Mouse (Mus musculus): ENCODE data around the gene Lrp1. TPM values are rescaled to one million over a fixed set of nuclear protein-coding genes. Genes with fewer than 3 reads are reported as not detected.
A peak's percentile ranks its signal among the peaks of the same experiment; 100 is the strongest.

The Lrp1 gene
- polyA plus RNA-seq, 1 experiment from 2014 or later, result 51.8 TPM

- H3K27ac ChIP-seq, result peak overlapping the region; percentile 75
- H3K4me3 ChIP-seq, result peak overlapping the region; percentile 49; the same call in 1 of the 2 replicates
- peaks cover 36% of the 10 kb centered on the region for H3K36me3 ChIP-seq
- no peak for DNase-seq (ENCODE audit: low spot score)
- 36% methylated on average over 9 of the region's 9 CpGs for WGBS
- peaks cover 76% of the 10 kb centered on the region for H3K4me1 ChIP-seq
- peaks cover 87% of the 10 kb centered on the region for H3K27me3 ChIP-seq (ENCODE audit: insufficient read depth, poor library complexity, severe bottlenecking)
- no peaks in the 10 kb centered on the region for H3K9me3 ChIP-seq
Observed at GRCm38 (mm10) chr10:127515271-127515982, 105.5 kb downstream of the Lrp1 start.

- peak within 1 kb of the TSS; percentile 75 for H3K27ac ChIP-seq
Observed at GRCm38 (mm10) chr10:127514764-127515163, 106.2 kb downstream of the Lrp1 start, which contains the start of gene Ndufa4l2. Gene Ndufa4l2 (plus strand): TSS chr10:127514967.

GRCm38 (mm10) chr10:127514111-127514698 lies 106.7 kb downstream of the Lrp1 start:
- Histone ChIP-seq H3K27me3 (ENCODE audit: insufficient read depth, poor library complexity, severe bottlenecking) (peaks cover 97% of the 10 kb centered on the region), H3K36me3 (peaks cover 24% of the 10 kb centered on the region), H3K4me3 (peak overlapping the region; percentile 63), H3K27ac (no peak overlapping the region), H3K9me3 (no peaks in the 10 kb centered on the region), H3K4me1 (peaks cover 85% of the 10 kb centered on the region)
- DNase-seq (ENCODE audit: low spot score), result no peak
- 8% methylated on average over 13 of the region's 13 CpGs for WGBS

More at GRCm38 (mm10) chr10:127514764-127515163, 106.2 kb downstream of the Lrp1 start, which contains the start of gene Ndufa4l2:
- Histone ChIP-seq H3K4me3 (peak within 1 kb of the TSS; percentile 63), H3K36me3 (peaks cover 30% of the 10 kb centered on the region), H3K27me3 (ENCODE audit: insufficient read depth, poor library complexity, severe bottlenecking) (peaks cover 94% of the 10 kb centered on the region), H3K9me3 (no peaks in the 10 kb centered on the region), H3K4me1 (peaks cover 79% of the 10 kb centered on the region)
- no peak for DNase-seq (ENCODE audit: low spot score)
- WGBS, result 7% methylated on average over 6 of the region's 6 CpGs

- no peak for DNase-seq (ENCODE audit: low spot score)
- peaks cover 18% of the 10 kb centered on the region for H3K36me3 ChIP-seq
- H3K9me3 ChIP-seq, result no peaks in the 10 kb centered on the region
- H3K27ac ChIP-seq, result peak overlapping the region; percentile 49; the same call in 1 of the 2 replicates
- H3K27me3 ChIP-seq (ENCODE audit: insufficient read depth, poor library complexity, severe bottlenecking), result peaks cover 96% of the 10 kb centered on the region
- peak overlapping the region; percentile 63 for H3K4me3 ChIP-seq
- 1% methylated on average over 16 of the region's 16 CpGs for WGBS
- peaks cover 91% of the 10 kb centered on the region for H3K4me1 ChIP-seq
Observed at GRCm38 (mm10) chr10:127513501-127514091, 107.4 kb downstream of the Lrp1 start.

GRCm38 (mm10) chr10:127512813-127513212 lies 108.1 kb downstream of the Lrp1 start:
- under 1% methylated on average over 27 of the region's 27 CpGs for WGBS
- Histone ChIP-seq H3K4me3 (peak overlapping the region; percentile 63), H3K9me3 (no peaks in the 10 kb centered on the region), H3K36me3 (peaks cover 10% of the 10 kb centered on the region), H3K27me3 (ENCODE audit: insufficient read depth, poor library complexity, severe bottlenecking) (peaks cover 95% of the 10 kb centered on the region), H3K4me1 (peaks cover 97% of the 10 kb centered on the region), H3K27ac (peak overlapping the region; percentile 49)
- peak; percentile 96 for DNase-seq (ENCODE audit: low spot score)

GRCm38 (mm10) chr10:127512307-127512666 lies 108.7 kb downstream of the Lrp1 start:
- peaks cover 8% of the 10 kb centered on the region for H3K36me3 ChIP-seq
- H3K9me3 ChIP-seq, result no peaks in the 10 kb centered on the region
- H3K4me1 ChIP-seq, result peaks cover 95% of the 10 kb centered on the region
- 1% methylated on average over 7 of the region's 7 CpGs for WGBS
- H3K27me3 ChIP-seq (ENCODE audit: insufficient read depth, poor library complexity, severe bottlenecking), result peaks cover 95% of the 10 kb centered on the region
- no peak for DNase-seq (ENCODE audit: low spot score)
- peak overlapping the region; percentile 70 for H3K27ac ChIP-seq
- peak overlapping the region; percentile 63 for H3K4me3 ChIP-seq

GRCm38 (mm10) chr10:127511634-127512306 lies 109.2 kb downstream of the Lrp1 start:
- Histone ChIP-seq H3K4me3 (peak overlapping the region; percentile 63), H3K27ac (peak overlapping the region; percentile 70), H3K36me3 (peaks cover 3% of the 10 kb centered on the region; the same call in 1 of the 2 replicates), H3K4me1 (peaks cover 89% of the 10 kb centered on the region), H3K27me3 (ENCODE audit: insufficient read depth, poor library complexity, severe bottlenecking) (peaks cover 95% of the 10 kb centered on the region), H3K9me3 (no peaks in the 10 kb centered on the region)
- no peak for DNase-seq (ENCODE audit: low spot score)
- under 1% methylated on average over 43 of the region's 46 CpGs for WGBS

GRCm38 (mm10) chr10:127510895-127511617 lies 109.9 kb downstream of the Lrp1 start:
- no peak for DNase-seq (ENCODE audit: low spot score)
- 5% methylated on average over 11 of the region's 11 CpGs for WGBS
- Histone ChIP-seq H3K36me3 (peaks cover 5% of the 10 kb centered on the region; the same call in 1 of the 2 replicates), H3K4me3 (peak overlapping the region; percentile 63), H3K4me1 (peaks cover 82% of the 10 kb centered on the region), H3K27me3 (ENCODE audit: insufficient read depth, poor library complexity, severe bottlenecking) (peaks cover 96% of the 10 kb centered on the region), H3K27ac (no peak overlapping the region), H3K9me3 (no peaks in the 10 kb centered on the region)

GRCm38 (mm10) chr10:127509837-127510701 lies 110.9 kb downstream of the Lrp1 start:
- DNase-seq (ENCODE audit: low spot score), result no peak
- H3K27me3 ChIP-seq (ENCODE audit: insufficient read depth, poor library complexity, severe bottlenecking), result peaks cover 93% of the 10 kb centered on the region
- peak overlapping the region; percentile 58 for H3K4me3 ChIP-seq

GRCm38 (mm10) chr10:127509051-127509836 lies 111.7 kb downstream of the Lrp1 start:
- under 1% methylated on average over 35 of the region's 35 CpGs for WGBS
- no peaks in the 10 kb centered on the region for H3K9me3 ChIP-seq
- DNase-seq (ENCODE audit: low spot score), result peak; percentile 93
- H3K4me1 ChIP-seq, result peaks cover 64% of the 10 kb centered on the region
- H3K27ac ChIP-seq, result no peak overlapping the region; the same call in 1 of the 2 replicates
- peak overlapping the region; percentile 58 for H3K4me3 ChIP-seq
- H3K36me3 ChIP-seq, result peaks cover 12% of the 10 kb centered on the region; the same call in 1 of the 2 replicates
- H3K27me3 ChIP-seq (ENCODE audit: insufficient read depth, poor library complexity, severe bottlenecking), result peaks cover 87% of the 10 kb centered on the region

More at GRCm38 (mm10) chr10:127509837-127510701, 110.9 kb downstream of the Lrp1 start:
- WGBS, result 5% methylated on average over 17 of the region's 17 CpGs
- Histone ChIP-seq H3K27ac (no peak overlapping the region), H3K9me3 (no peaks in the 10 kb centered on the region), H3K36me3 (peaks cover 8% of the 10 kb centered on the region; the same call in 1 of the 2 replicates), H3K4me1 (peaks cover 72% of the 10 kb centered on the region)

GRCm38 (mm10) chr10:127508239-127508638 lies 112.7 kb downstream of the Lrp1 start:
- Histone ChIP-seq H3K27me3 (ENCODE audit: insufficient read depth, poor library complexity, severe bottlenecking) (peaks cover 77% of the 10 kb centered on the region), H3K4me3 (peak overlapping the region; percentile 58; the same call in 1 of the 2 replicates), H3K36me3 (peaks cover 20% of the 10 kb centered on the region; the same call in 1 of the 2 replicates), H3K9me3 (no peaks in the 10 kb centered on the region), H3K4me1 (peaks cover 54% of the 10 kb centered on the region), H3K27ac (no peak overlapping the region)
- peak; percentile 90 for DNase-seq (ENCODE audit: low spot score)
- 2% methylated on average over 15 of the region's 15 CpGs for WGBS

All from heart, embryonic 10.5 days (tissue).